Mouse (Mus musculus) brain, adult 10 weeks (tissue): ENCODE measurements around the gene Plin3. TPM values are rescaled to one million over a fixed set of nuclear protein-coding genes. Genes with fewer than 3 reads are reported as not detected.

ENCODE experiments used
- polyA plus RNA-seq: library from polyadenylated mRNA; stranded (reverse); fragments of 350-450 nt; fragmentation: Illumina TruSeq; extraction: RNeasy Lipid Tissue Mini Kit (QIAGEN cat#74804); gene quantifications from one replicate; pipeline ENCODE4 v1.2.3, GENCODE M21; 2015; ENCODE audit warnings: low read depth, low replicate concordance

Plin3 gene
- 16.0 TPM for polyA plus RNA-seq

GRCm38 (mm10) chr17:56292531-56293222 lies at the start of gene Plin3:
Gene Plin3, minus strand, starts transcription at chr17:56292873.

DNA sequence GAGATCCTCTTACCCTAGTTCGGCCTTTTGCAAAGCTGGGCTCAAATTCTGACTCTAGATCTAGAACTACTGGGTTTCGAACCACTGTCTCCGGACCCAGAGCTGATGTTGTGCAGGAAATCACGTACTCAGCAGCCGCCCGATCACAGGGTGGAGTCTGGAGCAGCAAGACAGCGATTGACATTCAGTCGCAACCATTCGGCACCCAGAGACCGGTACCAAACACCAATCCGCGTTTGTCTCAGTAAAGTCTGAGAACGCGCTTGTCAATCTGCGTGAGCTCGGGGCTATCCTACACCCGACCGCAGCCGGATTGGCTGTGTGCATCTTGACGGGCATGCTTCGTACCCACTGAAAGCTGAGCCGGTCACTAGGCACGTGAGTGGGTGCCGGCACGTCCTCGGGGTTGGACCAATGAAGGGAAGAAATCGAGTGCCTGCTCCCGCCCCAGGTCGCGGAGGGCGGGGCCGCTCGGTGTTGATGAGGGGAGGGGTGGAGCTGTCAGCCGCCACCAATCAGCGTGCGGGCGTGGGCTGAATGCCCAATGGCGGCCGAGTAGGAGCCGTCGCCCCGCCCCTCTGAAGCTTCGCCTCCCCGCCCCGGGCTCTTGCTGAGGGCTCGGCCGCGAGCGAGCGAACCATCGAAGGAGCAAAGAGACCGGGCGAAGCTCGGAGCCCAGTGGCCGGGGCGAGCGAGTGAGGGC lies 32.9 kb upstream of the Plin3 start, which contains the start of gene Kdm4b:
Kdm4b (plus strand) TSS at position 613 of the 703 bp plus-strand sequence.

GRCm38 (mm10) chr17:56303160-56303846 lies 10.6 kb upstream of the Plin3 start, which contains the start of gene Uhrf1:
Gene Uhrf1, plus strand, starts transcription at chr17:56303321.

GRCm38 (mm10) chr17:56300186-56300585 lies 7.5 kb upstream of the Plin3 start, which contains the start of gene Arrdc5:
Gene Arrdc5, minus strand, starts transcription at chr17:56300286.

DNA sequence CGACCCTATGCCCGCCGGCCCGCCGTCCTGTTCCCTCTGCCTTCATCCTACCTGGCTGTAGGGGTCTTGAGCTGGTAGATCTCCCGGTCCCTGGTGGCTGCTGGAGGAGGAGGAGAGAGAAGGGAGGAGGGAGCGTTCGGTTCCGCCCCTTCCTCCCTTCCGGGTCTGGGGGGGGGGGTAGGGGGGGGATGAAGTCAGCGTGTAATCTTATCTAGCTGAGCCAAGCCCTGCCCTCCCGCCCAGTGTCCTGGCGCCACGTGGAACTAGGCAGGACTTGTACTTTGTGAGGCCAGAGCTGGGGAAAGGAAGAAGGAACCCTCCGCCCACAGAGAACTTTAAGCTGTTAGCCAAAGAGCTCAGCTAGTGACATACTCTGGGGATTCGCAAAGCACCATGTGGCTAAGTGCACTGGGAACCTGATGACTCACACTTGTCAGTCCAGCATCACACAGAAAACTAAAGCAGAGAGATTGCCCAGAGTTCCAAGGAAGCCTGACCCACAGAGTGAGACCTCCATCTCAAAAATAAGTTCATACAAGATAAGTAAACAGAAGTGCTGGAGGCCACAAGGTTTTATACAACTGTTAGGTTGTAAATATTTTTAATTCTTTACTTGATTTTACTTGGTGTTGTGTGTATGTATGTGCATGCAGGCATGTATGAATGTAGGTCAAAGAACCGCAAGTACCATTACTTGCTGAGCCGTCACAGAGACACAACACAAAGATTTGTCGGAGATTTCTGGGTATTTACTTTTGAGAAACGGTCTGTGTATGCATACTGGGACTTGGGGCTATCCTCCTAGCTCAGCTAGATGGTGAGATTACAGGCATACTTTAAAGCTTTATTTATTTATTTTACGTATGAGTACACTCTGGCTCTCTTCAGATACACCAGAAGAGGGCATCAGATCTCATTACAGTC lies 15.8 kb downstream of the Plin3 start, which contains the start of gene Ticam1:
Ticam1 (minus strand) TSS at position 144 of the 924 bp plus-strand sequence.

GRCm38 (mm10) chr17:56256239-56256881 lies 36.3 kb downstream of the Plin3 start, which contains the start of gene Fem1a:
Gene Fem1a, plus strand, starts transcription at chr17:56256810.

Other genes with a start within 250 kb of the Plin3 start
- gene Ubxn6, start 217.8 kb downstream of the Plin3 start, polyA plus RNA-seq, result 105 TPM
- 82.6 TPM for gene Hdgfl2, start 213.2 kb downstream of the Plin3 start, polyA plus RNA-seq
- 1.1 TPM for gene Plin4, start 183.1 kb downstream of the Plin3 start, polyA plus RNA-seq
- gene Plin5, start 175.3 kb downstream of the Plin3 start, polyA plus RNA-seq, result 0.67 TPM
- 2.5 TPM for gene Lrg1, start 170.9 kb downstream of the Plin3 start, polyA plus RNA-seq
- gene Sema6b, start 152.5 kb downstream of the Plin3 start, polyA plus RNA-seq, result 52.6 TPM
- 9.1 TPM for gene Tnfaip8l1, start 130.4 kb downstream of the Plin3 start, polyA plus RNA-seq
- 53.9 TPM for gene Mydgf, start 109.0 kb downstream of the Plin3 start, polyA plus RNA-seq
- 44.0 TPM for gene Dpp9, start 74.0 kb downstream of the Plin3 start, polyA plus RNA-seq
- gene Fem1a, start 36.1 kb downstream of the Plin3 start, polyA plus RNA-seq, result 19.5 TPM
- gene Ticam1, start 16.1 kb downstream of the Plin3 start, polyA plus RNA-seq, result 4.0 TPM
- not detected for gene Arrdc5, start 7.4 kb upstream of the Plin3 start, polyA plus RNA-seq
- 1.2 TPM for gene Uhrf1, start 10.4 kb upstream of the Plin3 start, polyA plus RNA-seq
- gene Kdm4b, start 33.2 kb upstream of the Plin3 start, polyA plus RNA-seq, result 39.1 TPM
- 220 TPM for gene Ptprs, start 183.6 kb upstream of the Plin3 start, polyA plus RNA-seq
- not detected for gene Znrf4, start 219.6 kb upstream of the Plin3 start, polyA plus RNA-seq